Mouse (Mus musculus) urinary bladder, adult 2 months (tissue): ENCODE results near the gene Trpv5. TPM values are rescaled to one million over a fixed set of nuclear protein-coding genes. Genes with fewer than 3 reads are reported as not detected.

Source experiments
- DNase-seq: peaks from one replicate; pipeline ENCODE4 v3.0.0; 2022; ENCODE audit warnings: low spot score
- polyA plus RNA-seq: library from polyadenylated mRNA; depleted of rRNA; stranded (reverse); fragments of >200 nt; gene quantifications from 2 replicates; pipeline ENCODE4 v1.2.3, GENCODE M21; 2012; rRNA removed

Gene Trpv5
- polyA plus RNA-seq, 1 experiment: not detected

DNA sequence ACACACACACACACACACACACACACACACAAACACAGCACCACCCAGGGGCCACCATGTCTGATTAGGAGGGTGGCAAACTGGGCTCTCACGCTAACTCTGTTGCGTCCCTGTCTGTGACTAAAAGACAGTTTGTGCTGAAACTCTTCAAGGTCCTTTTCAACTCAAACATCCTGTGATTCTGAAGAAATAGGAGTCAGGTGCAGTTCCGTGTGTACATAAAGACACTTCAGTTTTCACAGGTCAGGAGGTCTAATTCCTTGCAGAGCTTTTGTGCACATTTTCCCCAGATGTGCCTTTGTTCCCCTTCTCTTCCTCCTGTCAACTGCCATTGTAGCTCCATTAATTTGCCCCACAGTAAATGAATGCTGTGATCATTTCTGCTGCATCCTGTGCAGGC is 40.1 kb downstream of the Trpv5 start:
- DNase-seq: no peak

DNA sequence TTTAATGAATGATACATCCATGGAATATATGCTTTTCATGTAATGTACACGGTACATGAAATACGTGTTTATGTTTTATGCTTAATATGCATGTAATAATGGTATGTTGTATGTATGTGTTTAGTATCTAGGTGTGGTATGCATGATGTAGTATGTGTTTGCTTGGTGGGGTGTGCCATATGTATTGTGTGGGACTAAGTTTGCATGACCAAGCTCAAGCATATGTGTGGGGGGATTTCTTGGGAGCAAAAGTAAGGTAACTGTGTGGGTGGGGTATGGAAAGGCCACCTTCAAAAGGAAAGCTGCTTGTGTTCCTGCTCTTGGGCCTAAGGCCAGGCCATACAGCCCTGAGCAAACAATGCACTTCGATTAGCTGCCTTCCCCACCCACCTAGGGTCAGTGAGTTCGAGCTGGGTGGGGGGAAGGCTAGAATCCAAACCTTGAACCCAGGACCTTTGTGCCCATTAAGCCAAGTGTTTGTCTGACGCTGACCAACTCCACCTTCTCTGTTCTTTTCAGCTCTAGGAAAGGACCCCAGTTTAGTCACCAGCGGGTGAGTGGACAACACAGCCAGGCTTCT is 42.6 kb downstream of the Trpv5 start:
- no peak for DNase-seq

DNA sequence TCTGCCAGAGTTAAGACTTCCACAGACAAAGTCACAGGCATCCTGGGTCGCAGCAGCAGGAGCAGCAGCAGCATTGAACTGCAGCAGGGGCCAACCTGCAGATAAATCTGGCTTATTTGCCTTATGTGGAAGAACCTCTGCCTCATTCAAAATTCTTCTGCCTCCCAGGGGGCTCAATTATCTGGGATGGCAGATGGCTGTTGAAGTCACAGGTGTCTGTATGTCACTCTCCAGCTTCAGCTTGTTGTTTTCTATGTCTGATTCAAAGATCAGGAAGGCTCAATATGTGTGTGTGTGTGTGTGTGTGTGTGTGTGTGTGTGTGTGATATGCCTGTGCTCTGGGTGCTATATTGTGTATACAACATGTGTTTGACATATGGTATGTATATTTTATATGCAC is 43.2 kb downstream of the Trpv5 start:
- DNase-seq: no peak

DNA sequence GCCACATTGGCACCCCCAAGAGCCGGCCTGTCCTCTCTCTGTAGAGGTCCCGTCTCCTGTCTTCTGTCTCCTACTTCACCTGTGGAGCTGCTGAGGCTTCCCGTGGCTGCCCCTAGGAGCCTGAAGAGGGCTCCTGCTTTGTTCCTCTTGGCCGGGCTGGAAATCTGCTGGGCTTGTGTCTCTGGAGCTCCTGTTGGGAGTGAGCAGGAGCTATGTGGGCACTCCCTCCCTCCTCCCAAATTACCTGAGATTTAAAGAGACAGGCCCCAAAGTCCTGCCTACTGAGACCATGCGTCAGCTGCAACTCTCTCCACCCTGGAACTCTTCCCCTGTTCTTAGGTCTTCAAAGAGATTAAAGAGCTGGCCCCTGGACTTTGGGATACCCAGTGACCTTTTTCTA is 44.4 kb downstream of the Trpv5 start, which contains the start of gene Trpv6:
Gene Trpv6 (minus strand): TSS at position 228 of the 400 bp plus-strand sequence.
- DNase-seq: no peak

DNA sequence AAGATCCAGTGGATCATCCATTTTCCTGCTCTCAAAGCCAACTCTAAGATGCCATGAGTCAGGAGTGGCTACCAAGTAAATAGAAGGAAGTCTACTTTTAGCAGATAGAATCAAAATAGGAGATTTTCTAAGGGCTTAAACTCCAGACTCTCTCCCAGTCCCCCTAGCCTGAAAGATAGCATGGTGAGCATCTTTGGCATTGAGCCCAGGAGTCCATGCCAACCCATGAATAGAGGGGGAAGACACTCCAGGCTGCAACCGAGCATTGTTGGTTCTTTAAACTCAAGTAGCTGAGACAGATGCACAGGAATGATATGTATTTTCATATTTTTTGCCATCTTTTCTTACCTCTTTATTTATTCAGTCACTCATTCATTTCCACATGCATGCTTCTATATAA is 45.4 kb downstream of the Trpv5 start:
- no peak for DNase-seq

DNA sequence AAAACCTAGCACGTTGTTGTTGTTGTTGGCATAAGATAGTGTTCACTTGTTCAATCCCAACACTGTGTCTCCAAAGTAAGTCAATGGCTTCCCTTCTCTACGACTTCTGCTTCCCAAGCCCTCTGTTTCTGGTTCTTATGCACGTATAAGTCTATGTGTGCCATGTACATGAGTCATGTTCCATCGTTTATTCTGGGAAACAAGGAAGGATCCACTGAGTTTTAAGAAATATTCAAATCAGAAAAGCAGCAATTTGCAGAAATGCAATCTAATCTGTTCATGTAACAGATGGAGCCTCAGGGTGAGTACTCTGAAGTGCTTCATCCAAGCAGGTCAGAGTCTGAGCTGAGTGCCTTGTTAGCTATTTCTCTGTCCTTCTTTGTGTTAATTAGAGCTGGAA is 49.0 kb downstream of the Trpv5 start:
- no peak for DNase-seq

DNA sequence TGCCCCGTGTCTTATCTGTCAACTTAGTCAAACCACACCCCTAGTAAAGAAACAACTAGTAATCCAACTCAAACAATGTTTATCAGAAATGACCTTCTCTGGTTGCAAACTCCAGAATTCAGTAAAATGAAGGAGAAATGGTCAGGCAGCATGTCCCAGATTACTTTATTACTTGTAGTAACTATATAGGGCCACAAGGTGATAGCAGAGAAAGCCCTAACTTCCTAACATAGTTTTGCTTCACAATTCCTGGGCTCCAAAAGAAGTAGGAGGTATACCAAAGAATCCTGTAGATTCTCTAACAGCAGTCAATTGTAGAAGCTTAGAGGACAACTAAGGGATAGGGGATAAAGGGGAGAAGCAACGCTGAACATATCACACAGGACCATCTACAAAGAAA is 49.8 kb downstream of the Trpv5 start:
- DNase-seq: no peak

DNA sequence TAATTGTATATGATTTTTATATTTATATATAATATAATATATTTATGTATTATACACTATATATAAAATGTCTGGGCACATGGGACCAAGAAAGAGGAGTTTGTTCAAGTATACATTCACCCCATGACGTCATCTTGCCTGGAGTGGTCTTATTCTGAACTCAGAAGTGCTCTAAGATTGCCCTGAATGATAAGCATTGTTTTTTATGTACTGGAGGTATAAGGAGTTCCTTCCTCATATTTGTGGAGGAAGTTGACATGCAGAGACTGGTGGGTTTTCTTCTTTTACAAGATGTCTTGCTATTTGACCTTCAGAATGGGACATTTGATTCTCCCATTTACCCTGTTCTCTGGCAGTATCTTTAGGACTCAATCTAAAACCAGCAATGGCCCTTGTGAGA is 52.4 kb downstream of the Trpv5 start:
- DNase-seq: no peak

DNA sequence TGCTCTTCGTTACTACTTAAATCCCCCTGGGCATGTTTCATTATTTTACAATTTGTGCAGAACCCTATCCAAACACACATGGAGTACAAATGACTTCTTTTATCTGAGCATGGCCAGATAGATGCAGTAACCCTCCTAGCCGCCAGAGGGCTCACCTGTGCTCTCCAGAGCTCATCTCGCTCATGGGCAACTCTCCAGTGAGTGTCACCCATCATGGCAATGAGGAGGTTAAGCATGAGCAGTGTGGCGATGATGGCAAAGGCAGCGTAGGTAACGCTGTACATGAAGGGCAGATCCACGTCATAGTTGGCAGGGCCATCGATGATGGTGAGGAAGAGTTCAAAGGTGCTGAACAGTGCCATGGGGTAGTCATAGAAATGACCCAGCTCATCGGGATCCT is 57.9 kb downstream of the Trpv5 start:
- no peak for DNase-seq

DNA sequence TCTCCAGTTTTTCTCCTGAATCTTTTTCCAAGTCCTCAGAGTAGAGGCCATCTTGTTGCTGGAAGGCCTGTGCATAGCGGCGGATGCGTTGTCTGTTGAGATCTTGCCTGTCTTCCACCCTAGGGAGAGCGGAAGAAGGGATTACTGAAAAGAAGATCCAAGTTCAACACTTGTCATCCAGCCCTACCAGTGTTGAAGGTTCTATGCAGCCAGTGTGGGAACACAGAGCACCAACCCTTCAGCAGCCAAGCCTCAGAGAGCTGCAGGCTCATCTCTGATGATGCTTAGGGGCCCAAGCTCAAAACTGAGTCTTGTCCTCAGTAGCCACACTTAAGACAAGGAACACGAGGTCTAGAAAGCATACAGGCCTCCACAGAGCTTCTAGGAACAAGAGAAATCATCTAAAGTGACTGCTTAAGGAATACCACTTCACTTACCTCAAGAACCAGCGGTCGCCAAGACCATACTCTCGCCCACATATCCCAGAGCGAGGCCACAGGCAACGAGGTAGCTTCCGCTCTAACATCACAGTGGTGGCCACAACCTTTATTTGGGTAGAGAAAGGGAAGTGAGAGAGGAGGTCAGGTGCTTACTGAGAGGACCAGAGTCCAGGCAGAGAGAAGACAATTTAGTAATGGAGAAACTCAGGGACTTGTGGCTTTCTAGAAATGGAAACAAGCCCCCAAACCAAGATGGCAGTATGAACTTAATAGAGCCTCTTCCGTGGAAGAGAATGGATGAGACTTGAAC is 59.2 kb downstream of the Trpv5 start:
- no peak for DNase-seq

DNA sequence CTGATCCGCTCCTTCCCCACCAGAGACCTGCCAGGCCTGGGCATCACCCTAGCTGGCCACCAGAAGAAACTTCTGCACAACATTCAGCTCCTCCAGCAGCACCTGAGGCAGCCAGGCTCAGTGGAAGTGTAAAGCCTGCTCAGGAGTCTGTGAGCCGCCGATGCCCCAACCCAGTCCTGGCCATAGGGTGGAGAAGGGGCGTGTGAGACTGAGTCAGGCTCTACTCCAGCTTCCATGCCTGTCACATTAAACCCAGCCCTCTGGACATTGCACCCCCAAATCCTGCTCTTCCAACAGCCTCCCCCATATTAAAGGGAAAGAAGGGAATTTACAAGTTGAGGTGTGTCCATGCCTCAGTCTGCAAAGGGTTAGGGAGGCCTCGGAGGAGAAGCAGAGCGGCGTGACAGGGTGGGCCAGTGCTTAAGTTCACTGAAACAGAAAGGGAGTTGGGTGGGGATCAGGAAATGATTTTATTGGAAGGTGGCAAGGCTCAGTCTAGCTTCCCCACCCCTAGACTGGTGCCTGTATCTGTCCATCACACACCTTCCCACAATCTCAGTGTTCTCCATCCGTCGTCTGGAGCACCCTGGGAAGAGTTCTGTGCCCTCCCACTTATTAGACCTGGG is 60.3 kb downstream of the Trpv5 start:
- DNase-seq: no peak

DNA sequence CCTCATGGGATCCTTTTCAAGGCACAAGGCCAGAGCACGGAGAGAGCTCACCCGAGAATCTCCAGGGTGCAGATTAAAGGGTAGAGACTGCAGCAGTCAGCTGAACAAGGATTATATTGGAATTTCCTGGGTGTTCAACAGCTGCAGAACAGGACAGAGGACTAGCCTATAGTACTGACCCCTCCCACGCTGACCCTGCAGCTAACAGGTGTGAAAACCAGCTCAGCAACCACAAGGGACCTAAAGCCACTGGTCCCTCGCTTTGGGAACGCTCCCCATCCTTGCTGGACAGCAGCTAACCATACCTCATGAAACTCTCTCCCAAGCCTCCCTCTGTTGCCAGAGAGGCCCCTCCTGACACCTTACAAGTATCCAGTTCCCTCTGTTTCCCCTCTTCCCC is 72.9 kb downstream of the Trpv5 start:
- DNase-seq: no peak

DNA sequence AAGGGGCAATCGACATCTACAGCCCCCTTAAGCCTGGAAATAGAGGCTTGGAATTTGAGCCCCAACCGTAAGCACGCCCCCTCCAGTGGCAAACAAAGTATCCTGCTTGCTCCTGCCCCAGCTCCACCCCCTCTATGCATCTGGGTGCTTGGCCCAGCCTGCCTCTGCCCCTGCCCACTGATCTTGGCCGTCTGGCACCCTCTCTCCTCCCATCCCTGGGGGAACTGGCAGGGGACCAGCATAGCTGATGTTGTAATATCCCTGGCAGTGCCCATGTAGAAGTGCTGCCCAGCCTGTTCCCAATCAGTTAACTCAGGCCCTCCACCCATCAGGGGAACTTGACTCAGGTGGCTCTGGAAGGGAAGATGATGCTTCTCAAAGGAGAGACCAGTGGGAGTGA is 74.4 kb downstream of the Trpv5 start:
- DNase-seq: no peak

DNA sequence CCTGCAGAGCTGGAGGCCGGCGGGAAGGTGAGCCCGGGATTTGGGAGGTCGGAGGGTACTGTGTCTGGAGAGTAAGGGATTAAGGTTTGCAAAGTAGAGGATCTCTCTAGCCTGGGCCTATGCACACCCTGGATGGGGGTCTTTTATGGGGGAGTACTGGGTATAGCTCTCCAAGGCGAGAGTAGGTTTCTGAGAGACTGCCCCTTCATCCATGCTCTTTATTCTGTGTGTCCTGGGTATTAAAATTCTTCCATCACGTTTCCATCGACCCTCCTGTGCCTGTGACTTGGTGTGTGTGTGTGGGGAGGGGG is 74.8 kb downstream of the Trpv5 start:
- DNase-seq: no peak

DNA sequence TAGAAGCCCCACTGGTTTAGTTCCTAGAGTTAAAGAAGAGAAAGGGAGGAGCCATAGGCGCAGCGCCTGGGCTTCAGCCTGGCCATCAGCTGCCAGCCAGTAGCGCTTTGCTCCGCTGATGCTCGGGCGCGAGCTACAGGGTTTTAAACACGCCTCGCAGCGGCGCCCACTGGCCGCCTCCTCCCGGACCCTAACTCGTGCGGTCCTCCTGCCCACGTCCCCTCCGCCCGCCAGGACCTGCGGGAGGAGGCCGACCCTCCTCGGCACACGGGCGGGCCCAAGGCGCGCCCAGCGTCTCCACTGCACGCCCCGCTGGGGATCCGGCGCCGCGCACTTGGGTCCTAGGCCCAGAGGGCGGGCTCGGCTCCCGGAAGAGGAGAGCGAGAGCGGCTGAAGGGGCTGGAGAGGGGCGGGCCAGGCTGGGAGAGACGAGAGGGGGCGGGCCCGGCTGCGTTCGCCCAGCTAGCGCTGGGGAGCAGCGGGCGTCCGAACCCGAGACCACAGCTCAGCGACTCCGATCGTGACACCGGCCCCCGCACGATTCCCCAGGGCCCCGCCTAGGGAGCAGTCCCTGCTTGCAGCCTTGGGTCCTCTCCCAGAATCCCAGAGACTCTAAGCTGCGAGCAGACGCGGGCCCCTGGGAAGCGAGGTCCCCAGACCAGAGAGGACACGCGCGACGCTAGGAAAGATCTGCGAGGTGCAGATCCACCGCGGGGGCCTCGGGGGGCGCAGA is 75.3 kb downstream of the Trpv5 start, which contains the start of gene Ephb6:
Gene Ephb6 (plus strand): TSS at position 422 of the 733 bp plus-strand sequence.
- peak; percentile 73 for DNase-seq

DNA sequence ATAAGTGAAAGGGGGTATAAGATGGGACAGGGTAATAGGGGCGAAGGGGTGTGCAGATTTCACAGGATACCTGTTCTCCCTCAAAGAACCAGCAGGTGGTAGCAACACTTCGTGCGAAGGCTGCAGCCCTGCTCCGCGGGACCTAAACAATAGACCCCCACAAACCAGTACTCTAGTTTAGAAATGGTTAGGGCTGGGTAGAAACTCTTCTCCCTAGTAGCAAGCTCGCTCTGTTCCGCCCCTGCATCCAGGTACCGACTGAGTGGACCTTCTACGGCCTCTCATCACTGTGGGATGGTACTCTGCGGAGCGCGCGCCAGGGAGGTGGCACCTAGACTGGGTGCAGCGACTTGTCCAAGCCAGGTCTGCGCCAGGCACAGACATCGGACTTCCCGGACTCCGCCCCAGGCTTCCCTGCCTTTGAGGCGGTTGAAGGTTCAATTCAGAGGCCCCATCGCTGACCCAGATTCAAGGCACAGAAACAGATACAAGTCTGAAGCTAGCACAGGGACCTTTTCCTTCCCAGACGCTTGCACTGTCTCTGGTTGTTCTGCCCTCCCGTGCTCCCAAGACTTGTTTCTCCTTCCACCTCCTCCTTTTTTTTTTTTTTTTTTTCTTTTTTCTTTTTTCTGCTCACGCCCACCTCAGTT is 76.0 kb downstream of the Trpv5 start:
- DNase-seq: peak; percentile 50

Other genes starting within 250 kb of the Trpv5 start
- not detected in 2 replicates for gene Gm10334, start 234.6 kb downstream of the Trpv5 start, polyA plus RNA-seq
- not detected in 2 replicates for gene Prss1, start 221.8 kb downstream of the Trpv5 start, polyA plus RNA-seq
- 0.12 and 1.0 TPM in 2 replicates for gene Prss2, start 159.0 kb downstream of the Trpv5 start, polyA plus RNA-seq
- gene Ephb6, start 75.3 kb downstream of the Trpv5 start, polyA plus RNA-seq: 10.7 and 11.2 TPM in 2 replicates
- 0.15 and 0.22 TPM in 2 replicates for gene Trpv6, start 44.4 kb downstream of the Trpv5 start, polyA plus RNA-seq
- gene Llcfc1, start 3.7 kb upstream of the Trpv5 start, polyA plus RNA-seq: not detected in 2 replicates
- gene Kel, start 23.6 kb upstream of the Trpv5 start, polyA plus RNA-seq: not detected in 2 replicates
- not detected in 2 replicates for gene Olfr459, start 94.4 kb upstream of the Trpv5 start, polyA plus RNA-seq
- gene Pip, start 166.8 kb upstream of the Trpv5 start, polyA plus RNA-seq: not detected in 2 replicates
- not detected in 2 replicates for gene Sval2, start 172.2 kb upstream of the Trpv5 start, polyA plus RNA-seq